Mouse (Mus musculus): ENCODE measurements around the gene Fnip1. TPM values are rescaled to one million over a fixed set of nuclear protein-coding genes. Genes with fewer than 3 reads are reported as not detected.

The Fnip1 gene
- total and polyA plus RNA-seq, 2 experiments from 2014 or later, result 6.6 to 14.7 TPM

- TF ChIP-seq CTCF (IDR thresholded peaks at IDR 0.05; ENCODE audit: low read depth), result no peak
- H3K36me3 ChIP-seq (ENCODE audit: insufficient read depth, low read length), result peaks cover 3% of the 10 kb centered on the region; the same call in 1 of the 2 replicates
- 94% methylated on average over 1 of the region's 1 CpGs for WGBS
- no peaks in the 10 kb centered on the region for H3K27me3 ChIP-seq (ENCODE audit: insufficient read depth, low read length)
- no peak overlapping the region for H3K9ac ChIP-seq (replicated peaks; ENCODE audit: low read length)
- no peak overlapping the region for H3K27ac ChIP-seq
- no peaks in the 10 kb centered on the region for H3K4me1 ChIP-seq (ENCODE audit: insufficient read depth, low read length)
- ATAC-seq (no peak), DNase-seq (ENCODE audit: low spot score) (no peak)
- no peak overlapping the region for H3K4me3 ChIP-seq (ENCODE audit: low read length)
- H3K4me2 ChIP-seq (ENCODE audit: low read depth, low read length), result no peak overlapping the region
- H3K9me3 ChIP-seq (ENCODE audit: low read length), result no peaks in the 10 kb centered on the region
Measured at GRCm38 (mm10) chr11:54491946-54492558, 54.1 kb downstream of the Fnip1 start.

DNA sequence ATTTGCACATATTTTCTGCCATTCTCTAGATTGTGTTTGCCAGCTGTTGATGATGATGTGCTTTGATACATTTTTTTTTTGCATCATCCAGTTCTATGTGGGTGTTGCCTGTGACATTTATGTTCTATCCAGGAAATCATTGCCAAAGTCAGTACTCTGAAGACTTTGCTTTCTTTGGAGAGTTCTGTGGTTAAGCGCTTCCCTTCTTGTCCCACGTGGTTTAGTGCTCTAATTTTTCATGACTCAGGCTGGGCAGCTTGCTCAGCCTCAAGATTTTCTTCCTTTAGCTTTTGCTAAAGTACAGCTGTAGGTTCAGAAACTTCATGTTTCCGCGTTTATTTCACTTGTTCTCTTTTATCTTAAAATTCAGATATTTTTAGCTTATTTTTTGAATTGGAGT lies 54.6 kb downstream of the Fnip1 start:
- H3K4me3 ChIP-seq (ENCODE audit: low read length), result no peak overlapping the region
- DNase-seq (ENCODE audit: low spot score), result no peak
- H3K36me3 ChIP-seq (ENCODE audit: insufficient read depth, low read length), result peaks cover 5% of the 10 kb centered on the region; the same call in 1 of the 2 replicates
- no peak for TF ChIP-seq CTCF (IDR thresholded peaks at IDR 0.05; ENCODE audit: low read depth)
- no peak overlapping the region for H3K9ac ChIP-seq (replicated peaks; ENCODE audit: low read length)
- ATAC-seq, result no peak
- H3K27me3 ChIP-seq (ENCODE audit: insufficient read depth, low read length), result no peaks in the 10 kb centered on the region
- H3K27ac ChIP-seq, result no peak overlapping the region
- WGBS, result 92% methylated on average over 4 of the region's 4 CpGs
- no peaks in the 10 kb centered on the region for H3K9me3 ChIP-seq (ENCODE audit: low read length)
- no peaks in the 10 kb centered on the region for H3K4me1 ChIP-seq (ENCODE audit: insufficient read depth, low read length)
- no peak overlapping the region for H3K4me2 ChIP-seq (ENCODE audit: low read depth, low read length)

DNA sequence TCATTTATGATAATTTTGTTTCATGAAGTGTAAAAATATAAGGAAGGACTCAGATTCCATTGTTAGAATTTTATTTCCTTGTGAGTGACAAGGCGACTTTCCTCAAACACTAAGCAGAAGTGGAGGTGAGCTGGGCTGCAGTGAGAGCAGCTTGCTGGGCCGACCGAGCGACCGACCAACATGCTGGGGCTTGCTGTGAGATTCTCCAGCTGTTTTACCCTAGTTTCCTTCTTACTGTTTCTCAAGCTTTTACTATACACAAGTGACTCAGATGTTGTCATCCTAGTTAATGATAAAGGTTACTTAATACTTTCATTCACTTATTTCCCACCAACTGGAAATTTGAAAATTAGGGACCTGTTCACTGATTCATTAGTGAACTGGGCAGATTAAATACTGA lies 61.8 kb downstream of the Fnip1 start:
- H3K27ac ChIP-seq, result no peak overlapping the region
- no peak for ATAC-seq
- H3K9ac ChIP-seq (replicated peaks; ENCODE audit: low read length), result no peak overlapping the region
- peaks cover 20% of the 10 kb centered on the region for H3K36me3 ChIP-seq (ENCODE audit: insufficient read depth, low read length)
- no peak for DNase-seq (ENCODE audit: low spot score)
- H3K4me2 ChIP-seq (ENCODE audit: low read depth, low read length), result no peak overlapping the region
- 93% methylated on average over 5 of the region's 5 CpGs for WGBS
- no peaks in the 10 kb centered on the region for H3K27me3 ChIP-seq (ENCODE audit: insufficient read depth, low read length)
- H3K9me3 ChIP-seq (ENCODE audit: low read length), result no peaks in the 10 kb centered on the region
- H3K4me1 ChIP-seq (ENCODE audit: insufficient read depth, low read length), result no peaks in the 10 kb centered on the region
- no peak overlapping the region for H3K4me3 ChIP-seq (ENCODE audit: low read length)
- TF ChIP-seq CTCF (IDR thresholded peaks at IDR 0.05; ENCODE audit: low read depth), result no peak

GRCm38 (mm10) chr11:54502546-54503245 lies 64.7 kb downstream of the Fnip1 start:
- H3K4me2 ChIP-seq (ENCODE audit: low read depth, low read length), result no peak overlapping the region
- TF ChIP-seq CTCF (IDR thresholded peaks at IDR 0.05; ENCODE audit: low read depth), result no peak
- no peaks in the 10 kb centered on the region for H3K9me3 ChIP-seq (ENCODE audit: low read length)
- DNase-seq (ENCODE audit: low spot score), result no peak
- peaks cover 18% of the 10 kb centered on the region for H3K36me3 ChIP-seq (ENCODE audit: insufficient read depth, low read length)
- no peak overlapping the region for H3K9ac ChIP-seq (replicated peaks; ENCODE audit: low read length)
- no peak overlapping the region for H3K4me3 ChIP-seq (ENCODE audit: low read length)
- ATAC-seq, result no peak
- H3K27me3 ChIP-seq (ENCODE audit: insufficient read depth, low read length), result no peaks in the 10 kb centered on the region
- H3K27ac ChIP-seq, result no peak overlapping the region
- 91% methylated on average over 4 of the region's 4 CpGs for WGBS
- no peaks in the 10 kb centered on the region for H3K4me1 ChIP-seq (ENCODE audit: insufficient read depth, low read length)

- H3K9me3 ChIP-seq (ENCODE audit: low read length), result no peaks in the 10 kb centered on the region
- peaks cover 5% of the 10 kb centered on the region; the same call in 1 of the 2 replicates for H3K36me3 ChIP-seq (ENCODE audit: insufficient read depth, low read length)
- no peak overlapping the region for H3K4me3 ChIP-seq (ENCODE audit: low read length)
- H3K4me1 ChIP-seq (ENCODE audit: insufficient read depth, low read length), result no peaks in the 10 kb centered on the region
- H3K4me2 ChIP-seq (ENCODE audit: low read depth, low read length), result no peak overlapping the region
- no peaks in the 10 kb centered on the region for H3K27me3 ChIP-seq (ENCODE audit: insufficient read depth, low read length)
- TF ChIP-seq CTCF (IDR thresholded peaks at IDR 0.05; ENCODE audit: low read depth), result no peak
- no peak overlapping the region for H3K27ac ChIP-seq
- ATAC-seq, result no peak
- H3K9ac ChIP-seq (replicated peaks; ENCODE audit: low read length), result no peak overlapping the region
- DNase-seq (ENCODE audit: low spot score), result no peak
Measured at GRCm38 (mm10) chr11:54513584-54513983, 75.6 kb downstream of the Fnip1 start.

- H3K36me3 ChIP-seq (ENCODE audit: insufficient read depth, low read length), result no peaks in the 10 kb centered on the region
- no peaks in the 10 kb centered on the region for H3K9me3 ChIP-seq (ENCODE audit: low read length)
- no peak for TF ChIP-seq CTCF (IDR thresholded peaks at IDR 0.05; ENCODE audit: low read depth)
- peak overlapping the region; percentile 87 for H3K4me3 ChIP-seq (ENCODE audit: low read length)
- H3K27ac ChIP-seq, result peak overlapping the region; percentile 89
- 2% methylated on average over 18 of the region's 18 CpGs for WGBS
- no peak for ATAC-seq
- H3K4me1 ChIP-seq (ENCODE audit: insufficient read depth, low read length), result peaks cover 3% of the 10 kb centered on the region; the same call in 1 of the 2 replicates
- H3K9ac ChIP-seq (replicated peaks; ENCODE audit: low read length), result peak overlapping the region; percentile 65
- peak overlapping the region; percentile 78 for H3K4me2 ChIP-seq (ENCODE audit: low read depth, low read length)
- H3K27me3 ChIP-seq (ENCODE audit: insufficient read depth, low read length), result no peaks in the 10 kb centered on the region
- peak; percentile 8 for DNase-seq (ENCODE audit: low spot score)
Measured at GRCm38 (mm10) chr11:54521927-54522528, 84.0 kb downstream of the Fnip1 start.

All from hindbrain, postnatal 0 days (tissue).